Mouse (Mus musculus) adrenal gland (tissue): Measurements from ENCODE around the gene Plcb3.

Experiments
- intact Hi-C: fragments of 180-260 bp; cut with DNase I; formaldehyde crosslinking; loops from one replicate; pipeline ENCODE4 v1.15.1; 2025

Plcb3 gene

GRCm38 (mm10) chr19:6942249-6942691, 34.0 kb downstream of the Plcb3 start, which contains the start of gene Gpr137:
Gene Gpr137 (minus strand): TSS chr19:6942480.
- intact Hi-C loops: loop anchor here (5.0 kb wide), 1 partner anchor 35 kb away; the partner anchor contains the start of gene Plcb3

GRCm38 (mm10) chr19:6941372-6942248, 34.7 kb downstream of the Plcb3 start, which contains the start of gene Bad:
Gene Bad (plus strand): TSS chr19:6941861.
- intact Hi-C loops: loop anchor here (5.0 kb wide), 1 partner anchor 36 kb away; the partner anchor contains the start of gene Plcb3

- intact Hi-C loops: loop anchor here (5.0 kb wide), 1 partner anchor 37 kb away; the partner anchor contains the start of gene Plcb3
Measured at GRCm38 (mm10) chr19:6940396-6941351, 35.6 kb downstream of the Plcb3 start.

GRCm38 (mm10) chr19:6939106-6940002, 36.9 kb downstream of the Plcb3 start:
- intact Hi-C loops: loop anchor here (5.0 kb wide), 1 partner anchor 38 kb away; the partner anchor contains the start of gene Plcb3

- intact Hi-C loops: no loop called here
Measured at GRCm38 (mm10) chr19:6937541-6938465, 38.5 kb downstream of the Plcb3 start.

GRCm38 (mm10) chr19:6936299-6936698, 40.0 kb downstream of the Plcb3 start:
- intact Hi-C loops: no loop called here

GRCm38 (mm10) chr19:6934195-6934977, 41.9 kb downstream of the Plcb3 start, which contains the start of gene Kcnk4:
Gene Kcnk4 (minus strand): TSS chr19:6934515.
- intact Hi-C loops: no loop called here

GRCm38 (mm10) chr19:6933436-6934194, 42.7 kb downstream of the Plcb3 start:
- intact Hi-C loops: no loop called here

GRCm38 (mm10) chr19:6933102-6933435, 43.2 kb downstream of the Plcb3 start:
- intact Hi-C loops: no loop called here

- intact Hi-C loops: no loop called here
Measured at GRCm38 (mm10) chr19:6932018-6932417, 44.3 kb downstream of the Plcb3 start.

- intact Hi-C loops: no loop called here
Measured at GRCm38 (mm10) chr19:6931002-6931401, 45.3 kb downstream of the Plcb3 start.

GRCm38 (mm10) chr19:6928080-6928479, 48.2 kb downstream of the Plcb3 start:
- intact Hi-C loops: loop anchor here (2.0 to 5.0 kb wide), 2 partner anchors 44 to 85 kb away; partner anchors contain the start of gene Ppp1r14b

GRCm38 (mm10) chr19:6926559-6927255, 49.6 kb downstream of the Plcb3 start:
- intact Hi-C loops: loop anchor here (5.0 kb wide), 1 partner anchor 46 kb away; the partner anchor contains the start of gene Ppp1r14b

- intact Hi-C loops: loop anchor here (5.0 kb wide), 1 partner anchor 47 kb away; the partner anchor contains the start of gene Ppp1r14b
Measured at GRCm38 (mm10) chr19:6925611-6926329, 50.5 kb downstream of the Plcb3 start.

- intact Hi-C loops: loop anchor here (5.0 kb wide), 1 partner anchor 47 kb away; the partner anchor contains the start of gene Ppp1r14b
Measured at GRCm38 (mm10) chr19:6925307-6925573, 51.0 kb downstream of the Plcb3 start, which contains the start of gene Catsperz. Gene Catsperz (minus strand): TSS chr19:6925380.
